Mouse (Mus musculus): ENCODE results near the gene Slc16a2.
A peak's percentile ranks its signal among the peaks of the same experiment; 100 is the strongest.

The Slc16a2 gene

GRCm38 (mm10) chrX:103734041-103734625 lies 87.7 kb downstream of the Slc16a2 start:
- no peak for DNase-seq (ENCODE audit: low read depth, low spot score)

- no peak for DNase-seq (ENCODE audit: low read depth, low spot score)
Observed at GRCm38 (mm10) chrX:103733091-103733490, 88.7 kb downstream of the Slc16a2 start.

GRCm38 (mm10) chrX:103732033-103732703 lies 89.6 kb downstream of the Slc16a2 start:
- no peak for DNase-seq (ENCODE audit: low read depth, low spot score)

- no peak for DNase-seq (ENCODE audit: low read depth, low spot score)
Observed at GRCm38 (mm10) chrX:103722437-103722836, 99.3 kb downstream of the Slc16a2 start.

GRCm38 (mm10) chrX:103719618-103720185 lies 102.1 kb downstream of the Slc16a2 start:
- DNase-seq (ENCODE audit: low read depth, low spot score): no peak

GRCm38 (mm10) chrX:103712922-103713321 lies 108.9 kb downstream of the Slc16a2 start:
- no peak for DNase-seq (ENCODE audit: low read depth, low spot score)

GRCm38 (mm10) chrX:103709671-103710070 lies 112.1 kb downstream of the Slc16a2 start:
- DNase-seq (ENCODE audit: low read depth, low spot score): no peak

GRCm38 (mm10) chrX:103708592-103708991 lies 113.2 kb downstream of the Slc16a2 start:
- no peak for DNase-seq (ENCODE audit: low read depth, low spot score)

- no peak for DNase-seq (ENCODE audit: low read depth, low spot score)
Observed at GRCm38 (mm10) chrX:103704611-103705010, 117.2 kb downstream of the Slc16a2 start.

- DNase-seq (ENCODE audit: low read depth, low spot score): no peak
Observed at GRCm38 (mm10) chrX:103704024-103704423, 117.8 kb downstream of the Slc16a2 start.

GRCm38 (mm10) chrX:103697796-103698195 lies 124.0 kb downstream of the Slc16a2 start:
- DNase-seq (ENCODE audit: low read depth, low spot score): no peak

- DNase-seq (ENCODE audit: low read depth, low spot score): no peak
Observed at GRCm38 (mm10) chrX:103696081-103696519, 125.7 kb downstream of the Slc16a2 start.

GRCm38 (mm10) chrX:103695165-103695996 lies 126.4 kb downstream of the Slc16a2 start:
- peak; percentile 67 for DNase-seq (ENCODE audit: low read depth, low spot score)

GRCm38 (mm10) chrX:103694787-103695164 lies 127.0 kb downstream of the Slc16a2 start:
- no peak for DNase-seq (ENCODE audit: low read depth, low spot score)

- DNase-seq (ENCODE audit: low read depth, low spot score): no peak
Observed at GRCm38 (mm10) chrX:103694381-103694780, 127.4 kb downstream of the Slc16a2 start.

- no peak for DNase-seq (ENCODE audit: low read depth, low spot score)
Observed at GRCm38 (mm10) chrX:103692916-103693315, 128.9 kb downstream of the Slc16a2 start.

- no peak for DNase-seq (ENCODE audit: low read depth, low spot score)
Observed at GRCm38 (mm10) chrX:103688551-103688950, 133.2 kb downstream of the Slc16a2 start.

GRCm38 (mm10) chrX:103674674-103675073 lies 147.1 kb downstream of the Slc16a2 start:
- DNase-seq (ENCODE audit: low read depth, low spot score): peak; percentile 46

GRCm38 (mm10) chrX:103673761-103674160 lies 148.0 kb downstream of the Slc16a2 start:
- peak; percentile 23 for DNase-seq (ENCODE audit: low read depth, low spot score)

- DNase-seq (ENCODE audit: low read depth, low spot score): no peak
Observed at GRCm38 (mm10) chrX:103670245-103670644, 151.5 kb downstream of the Slc16a2 start.

GRCm38 (mm10) chrX:103664445-103664844 lies 157.3 kb downstream of the Slc16a2 start:
- peak; percentile 7 for DNase-seq (ENCODE audit: low read depth, low spot score)

- no peak for DNase-seq (ENCODE audit: low read depth, low spot score)
Observed at GRCm38 (mm10) chrX:103658985-103659384, 162.8 kb downstream of the Slc16a2 start.

Data from A20 (cell line).